9 mouse cellular contexts compared by ENCODE assay signal in genomic region chr2:25291184-25292053, GRCm38 (mm10). TPM values are rescaled to one million over a fixed set of nuclear protein-coding genes. Genes with fewer than 3 reads are reported as not detected.
DNase-seq lines count a peak whose midpoint lies in the region; ATAC-seq and TF ChIP-seq lines count a peak whose summit lies in the region.
"Had no signal": no experiment of that assay in that cellular context is flagged by ENCODE, and none has a peak within 500 bp of the region (broad histone marks: within the 10 kb centered on the region; RNA-seq: fewer than 3 reads in every experiment).

No protein-coding gene starts in this region.

- no peak for ATAC-seq in embryonic facial prominence, embryonic 12.5 days (ENCODE audit: insufficient number of reproducible peaks, insufficient read depth, low FRiP score, low TSS enrichment)
- no peak for ATAC-seq in intestine, embryonic 16.5 days
- ATAC-seq in midbrain, postnatal 0 days (ENCODE audit: low FRiP score), result no peak; the same call in 1 of the 2 replicates

- H3K4me1 ChIP-seq in heart, embryonic 10.5 days, result peaks cover 28% of the 10 kb centered on the region
- H3K4me1 ChIP-seq in embryonic facial prominence, embryonic 12.5 days, result peaks cover 13% of the 10 kb centered on the region
- peaks cover 17% of the 10 kb centered on the region for H3K4me1 ChIP-seq in intestine, embryonic 16.5 days (ENCODE audit: control insufficient read depth, insufficient read depth, low read length)
- H3K4me1 ChIP-seq in midbrain, postnatal 0 days (ENCODE audit: insufficient read depth, low read length), result peaks cover 11% of the 10 kb centered on the region; the same call in 1 of the 2 replicates

- peaks cover 100% of the 10 kb centered on the region for H3K27me3 ChIP-seq in heart, embryonic 10.5 days (ENCODE audit: insufficient read depth, poor library complexity, severe bottlenecking)
- peaks cover 92% of the 10 kb centered on the region for H3K27me3 ChIP-seq in embryonic facial prominence, embryonic 12.5 days
- H3K27me3 ChIP-seq in intestine, embryonic 16.5 days (replicated peaks; ENCODE audit: control insufficient read depth, insufficient read depth, low read length), result peaks cover 56% of the 10 kb centered on the region
- peaks cover 45% of the 10 kb centered on the region for H3K27me3 ChIP-seq in midbrain, postnatal 0 days (ENCODE audit: insufficient read depth, low read length)

- no peak for TF ChIP-seq CTCF in midbrain, postnatal 0 days (IDR thresholded peaks at IDR 0.05)

- H3K4me2 ChIP-seq in embryonic facial prominence, embryonic 12.5 days (replicated peaks), result peak overlapping the region; percentile 49
- peak overlapping the region; percentile 67 for H3K4me2 ChIP-seq in intestine, embryonic 16.5 days (ENCODE audit: low read depth, low read length)
- peak overlapping the region; percentile 50 for H3K4me2 ChIP-seq in midbrain, postnatal 0 days (ENCODE audit: low read depth, low read length, poor library complexity, severe bottlenecking)

- intact Hi-C loops in heart, postnatal 14 days (cut with DNase I), result loop anchor here (2.0 kb wide), 1 partner anchor 63 kb away; no protein-coding TSS in a partner anchor
- intact Hi-C loops in left cerebral cortex, postnatal 25 days (cut with DNase I), result no loop called here

- DNase-seq in heart, embryonic 10.5 days (ENCODE audit: low spot score), result no peak
- no peak for DNase-seq in heart, postnatal 14 days
- no peak for DNase-seq in midbrain, postnatal 0 days (ENCODE audit: low spot score)
- no peak for DNase-seq in left cerebral cortex, postnatal 25 days (ENCODE audit: low spot score in 2 of 2)
- DNase-seq in retina, embryonic 14.5 days (ENCODE audit: low spot score), result no peak
- no peak for DNase-seq in ovary, postnatal 10 days (ENCODE audit: low spot score)

- H3K27ac ChIP-seq in heart, embryonic 10.5 days, result no peak overlapping the region
- no peak overlapping the region for H3K27ac ChIP-seq in embryonic facial prominence, embryonic 12.5 days
- H3K27ac ChIP-seq in intestine, embryonic 16.5 days (ENCODE audit: low read length), result no peak overlapping the region
- H3K27ac ChIP-seq in midbrain, postnatal 0 days (ENCODE audit: low read depth, low read length), result no peak overlapping the region

- H3K36me3 ChIP-seq in heart, embryonic 10.5 days, result no peaks in the 10 kb centered on the region
- no peaks in the 10 kb centered on the region for H3K36me3 ChIP-seq in embryonic facial prominence, embryonic 12.5 days
- no peaks in the 10 kb centered on the region for H3K36me3 ChIP-seq in intestine, embryonic 16.5 days (ENCODE audit: control insufficient read depth, insufficient read depth, low read length)
- H3K36me3 ChIP-seq in midbrain, postnatal 0 days (ENCODE audit: insufficient read depth, low read length), result peaks cover 34% of the 10 kb centered on the region

- 0 out of 2 replicates have a peak overlapping the region, but pooled peaks have one; percentile 30 for H3K9ac ChIP-seq in embryonic facial prominence, embryonic 12.5 days
- H3K9ac ChIP-seq in intestine, embryonic 16.5 days (ENCODE audit: low read depth, low read length), result peak overlapping the region; percentile 46
- H3K9ac ChIP-seq in midbrain, postnatal 0 days (replicated peaks; ENCODE audit: low read length, poor library complexity, severe bottlenecking), result peak overlapping the region; percentile 29; the same call in 1 of the 2 replicates

- 8% methylated on average over 32 of the region's 32 CpGs for WGBS in heart, embryonic 10.5 days
- WGBS in embryonic facial prominence, embryonic 12.5 days, result 6% methylated on average over 32 of the region's 32 CpGs
- WGBS in intestine, embryonic 16.5 days, result 6% methylated on average over 32 of the region's 32 CpGs
- 11% methylated on average over 31 of the region's 32 CpGs for whole genome bisulfite sequencing in midbrain, postnatal 0 days

- no peaks in the 10 kb centered on the region for H3K9me3 ChIP-seq in heart, embryonic 10.5 days
- no peaks in the 10 kb centered on the region for H3K9me3 ChIP-seq in embryonic facial prominence, embryonic 12.5 days
- H3K9me3 ChIP-seq in intestine, embryonic 16.5 days (ENCODE audit: control insufficient read depth, low read length), result no peaks in the 10 kb centered on the region
- H3K9me3 ChIP-seq in midbrain, postnatal 0 days (ENCODE audit: low read length), result no peaks in the 10 kb centered on the region
- H3K9me3 ChIP-seq: megakaryocyte, embryonic 14.5 days had no signal

- H3K4me3 ChIP-seq in heart, embryonic 10.5 days, result peak overlapping the region; percentile 50
- H3K4me3 ChIP-seq in embryonic facial prominence, embryonic 12.5 days, result peak overlapping the region; percentile 6; the same call in 1 of the 2 replicates
- peak overlapping the region; percentile 41 for H3K4me3 ChIP-seq in intestine, embryonic 16.5 days (ENCODE audit: low read length)
- H3K4me3 ChIP-seq in midbrain, postnatal 0 days (ENCODE audit: low read depth, low read length), result peak overlapping the region; percentile 18

RNA-seq across cellular contexts. Expression of gene Lrrc26, which starts 1.7 kb away (rescaled TPM):
- polyA plus RNA-seq in heart, embryonic 10.5 days (2016; fragmentation: Nextera tagmentation; extraction: Ambion mirVana), result not detected in 2 replicates
- under 1 TPM in 1 of 2 experiments, not detected in 1; 0.55 TPM for total RNA-seq in heart, postnatal 14 days (2021)
- polyA plus RNA-seq in embryonic facial prominence, embryonic 12.5 days (2016; fragmentation: Nextera tagmentation; extraction: Ambion mirVana), result not detected in 2 replicates
- 1.9 and 2.5 TPM in 2 replicates for polyA plus RNA-seq in intestine, embryonic 16.5 days (2015; fragmentation: Nextera tagmentation; extraction: Ambion mirVana)
- total RNA-seq in midbrain, postnatal 0 days (2014; rRNA removed), result not detected in 2 replicates
- polyA plus RNA-seq in midbrain, postnatal 0 days (2015; fragmentation: Nextera tagmentation; extraction: Ambion mirVana), result 0.23 and 0.26 TPM in 2 replicates
- total RNA-seq in left cerebral cortex, postnatal 25 days (2021), result not detected

RNA-seq across cellular contexts. Expression of gene Tmem210, which starts 3.5 kb away (rescaled TPM):
- not detected in 2 replicates for polyA plus RNA-seq in heart, embryonic 10.5 days (2016; fragmentation: Nextera tagmentation; extraction: Ambion mirVana)
- not detected for total RNA-seq in heart, postnatal 14 days (2021)
- not detected in 2 replicates for polyA plus RNA-seq in embryonic facial prominence, embryonic 12.5 days (2016; fragmentation: Nextera tagmentation; extraction: Ambion mirVana)
- polyA plus RNA-seq in intestine, embryonic 16.5 days (2015; fragmentation: Nextera tagmentation; extraction: Ambion mirVana), result not detected in 2 replicates
- total RNA-seq in midbrain, postnatal 0 days (2014; rRNA removed), result not detected in 2 replicates
- polyA plus RNA-seq in midbrain, postnatal 0 days (2015; fragmentation: Nextera tagmentation; extraction: Ambion mirVana), result not detected in 2 replicates
- not detected for total RNA-seq in left cerebral cortex, postnatal 25 days (2021)

RNA-seq across cellular contexts. Expression of gene Anapc2, which starts 19.1 kb away (rescaled TPM):
- polyA plus RNA-seq in heart, embryonic 10.5 days (2016; fragmentation: Nextera tagmentation; extraction: Ambion mirVana), result 101 and 113 TPM in 2 replicates
- 10 to 100 TPM; 44.0 to 44.1 TPM for total RNA-seq in heart, postnatal 14 days (2021)
- 154 and 155 TPM in 2 replicates for polyA plus RNA-seq in embryonic facial prominence, embryonic 12.5 days (2016; fragmentation: Nextera tagmentation; extraction: Ambion mirVana)
- polyA plus RNA-seq in intestine, embryonic 16.5 days (2015; fragmentation: Nextera tagmentation; extraction: Ambion mirVana), result 91.4 and 97.3 TPM in 2 replicates
- 35.0 and 39.3 TPM in 2 replicates for total RNA-seq in midbrain, postnatal 0 days (2014; rRNA removed)
- 103 and 107 TPM in 2 replicates for polyA plus RNA-seq in midbrain, postnatal 0 days (2015; fragmentation: Nextera tagmentation; extraction: Ambion mirVana)
- total RNA-seq in left cerebral cortex, postnatal 25 days (2021), result 10 to 100 TPM; 73.0 to 77.2 TPM

RNA-seq across cellular contexts. Expression of gene Ssna1, which starts 19.2 kb away (rescaled TPM):
- polyA plus RNA-seq in heart, embryonic 10.5 days (2016; fragmentation: Nextera tagmentation; extraction: Ambion mirVana), result 164 and 199 TPM in 2 replicates
- 10 to 100 TPM; 38.3 to 46.9 TPM for total RNA-seq in heart, postnatal 14 days (2021)
- 218 and 231 TPM in 2 replicates for polyA plus RNA-seq in embryonic facial prominence, embryonic 12.5 days (2016; fragmentation: Nextera tagmentation; extraction: Ambion mirVana)
- 176 and 200 TPM in 2 replicates for polyA plus RNA-seq in intestine, embryonic 16.5 days (2015; fragmentation: Nextera tagmentation; extraction: Ambion mirVana)
- 71.7 and 83.9 TPM in 2 replicates for total RNA-seq in midbrain, postnatal 0 days (2014; rRNA removed)
- polyA plus RNA-seq in midbrain, postnatal 0 days (2015; fragmentation: Nextera tagmentation; extraction: Ambion mirVana), result 158 and 172 TPM in 2 replicates
- total RNA-seq in left cerebral cortex, postnatal 25 days (2021), result 10 to 100 TPM; 67.2 to 69.6 TPM

RNA-seq across cellular contexts. Expression of gene Grin1, which starts 27.6 kb away (rescaled TPM):
- polyA plus RNA-seq in heart, embryonic 10.5 days (2016; fragmentation: Nextera tagmentation; extraction: Ambion mirVana), result 0.93 TPM in 1 of 2 replicates, not detected in the other
- not detected for total RNA-seq in heart, postnatal 14 days (2021)
- 1.0 and 1.9 TPM in 2 replicates for polyA plus RNA-seq in embryonic facial prominence, embryonic 12.5 days (2016; fragmentation: Nextera tagmentation; extraction: Ambion mirVana)
- polyA plus RNA-seq in intestine, embryonic 16.5 days (2015; fragmentation: Nextera tagmentation; extraction: Ambion mirVana), result 1.7 and 2.1 TPM in 2 replicates
- 120 and 146 TPM in 2 replicates for total RNA-seq in midbrain, postnatal 0 days (2014; rRNA removed)
- polyA plus RNA-seq in midbrain, postnatal 0 days (2015; fragmentation: Nextera tagmentation; extraction: Ambion mirVana), result 71.5 and 72.3 TPM in 2 replicates
- 100 to 1,000 TPM; 435 to 455 TPM for total RNA-seq in left cerebral cortex, postnatal 25 days (2021)
